Mouse (Mus musculus) stomach, postnatal 0 days (tissue): ENCODE data around the gene Nr1i2.
"Not testable (repeated sequence)": the region's sequence is repeated elsewhere in the genome, so short reads cannot be mapped to it uniquely, and the experiment has no call there.

ENCODE experiments used
- CTCF ChIP-seq: IDR thresholded peaks from 2 replicates; pipeline ENCODE4 v1.5.1; 2016; ENCODE audit warnings: antibody characterized with exemption, low read depth, mild to moderate bottlenecking, moderate library complexity
- EP300 ChIP-seq: optimal IDR thresholded peaks from 2 replicates; pipeline ENCODE3; 2016; ENCODE audit warnings: antibody characterized with exemption

- TF ChIP-seq CTCF, EP300: not testable (repeated sequence)
Measured at GRCm38 (mm10) chr16:38222491-38222890, 72.1 kb downstream of the Nr1i2 start.
